Mouse (Mus musculus) thymus, postnatal 10 days (tissue): ENCODE results near the gene Gm21904.
"Not testable (repeated sequence)": the region's sequence is repeated elsewhere in the genome, so short reads cannot be mapped to it uniquely, and the experiment has no call there.

ENCODE experiments used
- DNase-seq, 2 experiments: peaks; one replicate each; pipeline ENCODE4 v3.0.0; 2021; ENCODE audit warnings: low spot score in 2 of 2

Gm21904 gene

GRCm38 (mm10) chrY:17846166-17846565 lies at the start of gene Gm21904:
Gene Gm21904, minus strand, starts transcription at chrY:17846266.
- DNase-seq: not testable (repeated sequence)

- DNase-seq: not testable (repeated sequence)
Observed at GRCm38 (mm10) chrY:17874441-17874840, 28.4 kb upstream of the Gm21904 start, which contains the start of the genes Gm20772 and Gm20831. Gene Gm20772, plus strand, starts transcription at chrY:17874741. Gene Gm20831, plus strand, starts transcription at chrY:17874741.
